Mouse (Mus musculus) adrenal gland (tissue): Measurements from ENCODE around the gene Irak2.
"Not testable (repeated sequence)": the region's sequence is repeated elsewhere in the genome, so short reads cannot be mapped to it uniquely, and the experiment has no call there.

Experiments
- intact Hi-C: fragments of 180-260 bp; cut with DNase I; formaldehyde crosslinking; loops from one replicate; pipeline ENCODE4 v1.15.1; 2025

The Irak2 gene

DNA sequence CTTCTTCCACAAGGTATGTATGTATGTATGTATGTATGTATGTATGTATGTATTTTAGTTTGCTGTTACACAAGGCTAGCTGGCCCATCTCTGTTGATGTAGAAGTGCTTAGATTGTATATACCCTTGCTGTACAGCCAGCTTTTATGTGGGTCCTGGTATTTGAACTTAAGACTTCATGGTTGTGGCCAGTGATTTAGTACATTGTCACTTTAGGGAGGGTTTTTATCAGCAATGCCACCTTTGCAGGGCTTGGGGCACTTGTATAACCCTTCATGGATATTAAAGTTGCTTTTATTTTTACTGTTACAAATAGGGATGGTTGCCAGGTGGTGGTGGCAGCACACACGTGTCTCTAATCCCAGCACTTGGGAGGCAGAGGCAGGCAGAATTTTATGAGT, 56.9 kb downstream of the Irak2 start:
- intact Hi-C loops, result no loop called here

GRCm38 (mm10) chr6:113695766-113696355, 57.6 kb downstream of the Irak2 start:
- intact Hi-C loops, result no loop called here

DNA sequence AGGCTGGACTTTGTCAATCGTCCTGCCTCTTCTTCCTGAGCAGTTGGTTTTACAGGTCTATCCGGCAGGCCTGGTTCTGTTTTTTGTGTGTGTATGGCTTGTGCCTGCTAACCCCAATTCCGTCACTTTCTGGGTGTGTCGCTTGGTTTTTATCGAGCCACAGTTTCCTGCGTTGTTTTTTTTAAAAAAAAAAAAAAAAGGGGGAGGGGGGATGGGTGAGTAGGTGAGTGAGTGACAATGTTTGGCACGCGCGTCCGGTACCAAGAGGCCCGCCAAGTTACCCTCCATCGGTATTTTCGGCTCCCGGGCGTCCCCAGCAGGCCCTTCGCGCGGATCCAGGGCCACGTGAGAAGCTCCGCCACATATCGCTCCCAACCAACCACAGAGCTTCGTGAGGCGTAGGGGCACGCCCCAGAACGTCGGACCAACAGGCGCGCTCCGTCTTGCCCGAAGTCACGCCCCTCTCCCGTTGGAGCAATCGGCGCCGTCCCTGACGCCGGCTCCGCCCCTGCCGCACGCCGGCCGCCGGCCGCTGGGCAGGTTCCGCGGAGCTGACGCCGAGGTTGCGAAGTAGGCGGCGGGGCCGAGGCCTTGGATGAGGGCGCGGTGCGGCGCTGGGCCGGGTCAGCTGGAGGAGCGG, 58.4 kb downstream of the Irak2 start, which contains the start of gene Tatdn2:
Tatdn2 (plus strand) TSS at position 469 of the 640 bp plus-strand sequence.
- intact Hi-C loops, result no loop called here

GRCm38 (mm10) chr6:113697222-113698205, 59.2 kb downstream of the Irak2 start:
- intact Hi-C loops, result no loop called here

GRCm38 (mm10) chr6:113712718-113713117, 74.5 kb downstream of the Irak2 start:
- intact Hi-C loops, result no loop called here

- intact Hi-C loops, result not testable (repeated sequence)
Measured at GRCm38 (mm10) chr6:113713389-113713788, 75.1 kb downstream of the Irak2 start.

DNA sequence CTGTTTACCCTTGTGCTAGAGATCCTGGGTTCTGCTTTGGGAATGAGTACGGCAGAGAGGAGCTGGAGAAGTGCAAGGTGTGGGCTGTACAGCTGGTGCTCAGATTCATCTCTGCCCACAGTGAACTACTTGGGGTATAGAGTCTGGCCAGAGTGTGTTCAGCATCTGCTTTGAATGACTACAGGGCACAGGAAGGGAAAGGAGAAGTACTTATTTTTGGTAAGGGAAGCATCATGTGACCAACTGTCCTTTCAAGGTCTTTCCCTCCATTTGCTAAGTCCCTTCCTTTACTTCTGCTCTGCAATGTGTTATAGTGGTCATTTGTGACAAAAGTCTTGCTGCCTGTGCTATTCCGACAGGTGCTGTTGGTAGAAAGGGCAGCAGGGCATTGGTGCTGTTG, 76.0 kb downstream of the Irak2 start:
- intact Hi-C loops, result no loop called here

DNA sequence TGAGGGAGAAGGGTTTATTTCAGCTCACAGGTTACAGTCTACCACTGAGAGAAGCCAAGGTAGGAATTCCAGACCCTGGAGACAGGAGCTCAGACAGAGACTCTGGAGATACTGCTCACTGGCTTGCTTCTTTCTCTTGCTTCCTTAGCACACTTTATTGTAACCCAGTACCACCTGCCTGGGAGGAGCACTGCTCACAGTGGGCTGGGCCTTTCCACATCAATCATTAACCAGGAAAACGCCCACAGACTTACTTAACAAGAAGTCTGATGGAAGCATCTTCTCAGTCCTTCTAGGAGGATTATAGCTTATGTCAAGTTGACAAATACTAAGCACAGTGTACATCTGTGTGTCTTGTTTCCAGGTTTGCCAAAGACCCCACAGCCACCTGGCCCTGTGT, 76.5 kb downstream of the Irak2 start:
- intact Hi-C loops, result no loop called here

DNA sequence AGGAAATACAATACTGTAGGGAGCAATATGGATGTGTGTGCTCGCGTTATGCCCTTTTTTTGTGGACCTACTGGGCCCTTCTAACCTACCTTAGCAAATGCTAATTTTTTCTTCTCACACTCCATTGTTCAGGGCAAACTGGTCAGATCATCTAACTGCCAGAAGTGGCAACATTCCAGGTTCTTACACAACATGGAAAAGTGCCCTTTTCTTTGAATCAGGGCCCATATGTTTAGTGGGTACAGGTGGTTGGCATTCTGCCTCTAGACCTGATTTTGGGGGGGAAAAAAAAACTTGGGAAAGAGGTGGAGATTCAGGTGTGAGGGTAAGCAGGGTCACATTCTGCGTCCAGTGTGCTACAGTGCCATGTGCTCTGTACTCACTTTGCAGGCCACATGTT, 79.3 kb downstream of the Irak2 start:
- intact Hi-C loops, result no loop called here

GRCm38 (mm10) chr6:113719878-113720277, 81.6 kb downstream of the Irak2 start, which contains the start of gene Ghrl:
Gene Ghrl (minus strand): TSS chr6:113719880.
- intact Hi-C loops, result no loop called here

DNA sequence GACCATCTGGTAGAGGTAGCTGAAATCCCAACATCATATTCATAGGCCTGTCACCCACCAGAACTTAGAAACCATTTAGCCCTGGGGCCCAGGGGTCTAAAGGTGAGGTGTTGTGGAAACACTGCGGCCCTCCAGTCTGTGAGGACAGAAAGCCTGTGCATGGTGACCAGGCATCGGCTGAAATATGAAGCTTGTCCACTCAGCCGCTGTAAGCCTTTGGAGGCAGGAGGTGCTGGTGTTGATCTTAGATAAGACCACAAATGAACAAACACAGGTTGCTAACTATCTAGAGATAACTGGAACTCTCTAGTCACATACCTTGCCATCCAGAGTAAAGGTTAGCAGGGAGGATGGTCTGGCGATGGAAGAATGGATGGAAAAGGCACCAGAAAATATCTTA, 82.8 kb downstream of the Irak2 start:
- intact Hi-C loops, result no loop called here

DNA sequence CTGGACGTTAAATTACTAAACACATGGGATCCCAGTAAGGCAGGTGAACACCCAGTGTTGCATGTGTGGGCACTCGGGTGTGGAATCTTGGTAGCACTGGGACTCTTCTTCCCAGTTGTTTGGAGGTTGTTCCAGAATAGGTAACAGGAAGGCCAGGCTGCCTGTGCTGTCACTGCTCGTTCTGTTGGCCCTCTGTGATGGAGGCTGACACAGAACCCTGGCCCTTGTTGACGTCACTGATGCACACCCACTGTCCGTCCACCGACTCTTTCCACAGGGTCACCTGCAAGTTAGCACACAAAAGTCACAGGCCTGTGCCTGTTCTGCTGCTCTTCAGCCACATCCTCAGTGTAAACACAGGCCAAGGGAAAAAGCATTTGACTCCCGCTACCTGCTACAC, 89.9 kb downstream of the Irak2 start:
- intact Hi-C loops, result no loop called here

DNA sequence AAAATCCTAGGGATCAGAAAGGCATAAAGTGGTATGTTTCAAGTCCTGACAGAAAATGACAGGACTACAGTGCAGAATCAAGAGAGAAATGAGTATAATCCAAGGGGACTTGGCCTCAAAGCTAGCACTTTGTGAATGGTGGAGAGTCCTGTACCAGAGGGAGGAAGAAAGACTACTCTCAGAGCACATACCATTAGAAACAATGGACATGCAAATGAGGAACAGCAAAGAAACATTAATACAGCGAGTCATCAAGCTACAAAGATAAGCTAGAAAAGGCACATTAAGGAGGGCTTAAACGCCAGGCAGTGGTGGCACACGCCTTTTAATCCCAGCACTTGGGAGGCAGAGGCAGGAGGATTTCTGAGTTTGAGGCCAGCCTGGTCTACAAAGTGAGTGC, 93.0 kb downstream of the Irak2 start:
- intact Hi-C loops, result no loop called here

- intact Hi-C loops, result no loop called here
Measured at GRCm38 (mm10) chr6:113737318-113738046, 99.2 kb downstream of the Irak2 start.

DNA sequence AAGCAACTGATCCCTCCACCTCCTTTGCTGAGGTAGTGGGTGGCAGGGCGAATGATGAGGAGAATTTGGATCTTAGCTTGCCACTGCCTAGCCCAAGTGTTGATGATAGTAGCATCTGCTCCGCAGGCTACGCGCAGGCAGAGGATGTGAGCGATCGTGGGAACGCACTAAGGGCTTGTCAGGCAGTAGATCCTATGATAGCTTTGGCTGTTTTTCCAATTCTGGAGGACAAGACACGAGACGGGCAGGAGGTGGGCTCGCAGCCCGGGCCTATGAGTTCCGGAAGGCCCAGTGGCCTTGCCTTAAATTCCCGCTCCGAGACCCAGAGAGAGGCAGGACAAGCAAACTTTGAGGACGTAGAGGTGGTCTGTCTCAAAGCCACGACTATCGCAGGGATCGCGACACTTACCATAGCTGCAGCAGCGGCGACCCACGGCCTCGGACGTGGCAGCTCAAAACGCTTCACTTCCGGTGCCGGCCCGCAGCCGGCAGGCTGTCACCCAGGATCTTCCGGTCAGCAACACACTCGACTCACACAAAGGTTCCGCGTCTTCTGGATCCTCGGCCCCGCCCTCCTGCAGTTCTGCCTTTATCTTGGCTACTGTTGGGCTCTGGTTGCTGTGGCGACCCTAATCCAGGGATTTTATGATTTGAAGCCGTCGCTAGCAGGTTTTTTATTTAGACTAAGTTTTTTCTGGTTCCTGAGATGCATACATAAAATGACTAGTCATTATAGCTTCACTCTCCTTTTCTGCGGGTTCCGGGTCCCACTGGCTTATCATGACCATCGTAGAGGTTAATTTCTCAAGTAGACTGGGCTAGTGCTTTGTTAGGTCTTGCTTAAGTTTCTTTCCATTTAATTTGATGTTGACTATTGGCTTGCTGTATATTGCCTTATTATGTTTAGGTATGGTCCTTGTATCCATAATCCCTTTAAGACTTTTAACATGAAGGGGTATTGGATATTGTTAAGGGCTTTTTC, 102.3 kb downstream of the Irak2 start, which contains the start of gene Sec13:
Sec13 (minus strand) TSS at position 508 of the 982 bp plus-strand sequence.
- intact Hi-C loops, result no loop called here

DNA sequence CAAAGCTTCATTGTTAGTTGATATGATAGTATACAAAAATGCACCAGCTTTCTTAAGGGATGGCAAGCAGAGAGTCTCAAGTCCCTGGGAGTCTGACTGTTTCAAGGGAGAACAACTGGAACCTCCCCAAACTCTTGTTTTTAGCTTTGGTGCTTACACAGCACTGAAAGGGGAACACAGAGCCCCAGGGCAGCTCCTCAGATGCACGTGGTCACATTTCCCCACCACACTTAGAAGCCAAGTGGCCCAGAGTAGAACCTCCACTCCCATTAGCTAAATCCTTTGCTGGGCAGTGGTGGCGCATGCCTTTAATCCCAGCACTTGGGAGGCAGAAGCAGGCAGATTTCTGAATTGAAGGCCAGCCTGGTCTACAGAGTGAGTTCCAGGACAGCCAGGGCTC, 103.2 kb downstream of the Irak2 start:
- intact Hi-C loops, result no loop called here

- intact Hi-C loops, result no loop called here
Measured at GRCm38 (mm10) chr6:113742321-113742720, 104.1 kb downstream of the Irak2 start.

DNA sequence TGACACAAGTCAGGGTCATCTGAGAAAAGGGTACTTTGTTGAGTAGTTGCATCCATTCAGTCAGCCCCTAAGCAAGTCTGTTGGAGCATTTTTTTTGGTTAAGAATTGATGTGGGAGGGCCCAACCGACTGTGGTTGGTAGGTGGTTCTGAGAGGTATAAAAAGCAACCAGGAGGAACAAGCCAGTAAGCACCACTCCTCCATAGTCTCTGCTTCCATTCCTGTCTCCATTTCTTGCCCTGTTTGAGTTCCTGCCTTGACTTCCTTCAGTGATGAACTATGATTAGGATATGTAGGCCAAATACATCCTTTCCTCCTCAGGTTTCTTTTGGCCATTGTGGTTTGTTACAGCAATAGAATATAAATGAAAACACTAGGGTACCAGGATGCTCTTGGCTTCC, 104.8 kb downstream of the Irak2 start:
- intact Hi-C loops, result no loop called here
